Mouse (Mus musculus) hindbrain, embryonic 15.5 days (tissue): ENCODE data around the gene Msi2. TPM values are rescaled to one million over a fixed set of nuclear protein-coding genes. Genes with fewer than 3 reads are reported as not detected.
A peak's percentile ranks its signal among the peaks of the same experiment; 100 is the strongest.

Experiments
- ATAC-seq: fragments of 200-750 bp; cut with Nextera tagmentation; 2 replicates; pipeline ENCODE4 v1.8.0; 2017; ENCODE audit warnings: low read depth, moderate number of reproducible peaks, moderate TSS enrichment; ENCODE audit not compliant: low FRiP score
- H3K27ac ChIP-seq: fragments of 300-500 bp; sonication (generic); replicated peaks from 2 replicates; pipeline ENCODE4 v1.5.1; 2015; ENCODE audit warnings: mild to moderate bottlenecking, inconsistent platforms
- H3K27me3 ChIP-seq: fragments of 300-500 bp; sonication (generic); 2 replicates; pipeline ENCODE4 v1.6.1; 2015; ENCODE audit warnings: control low read depth, inconsistent platforms
- H3K36me3 ChIP-seq: fragments of 300-500 bp; sonication (generic); 2 replicates; pipeline ENCODE4 v1.6.1; 2015; ENCODE audit warnings: control low read depth, inconsistent platforms
- H3K4me1 ChIP-seq: fragments of 300-500 bp; sonication (generic); replicated peaks from 2 replicates; pipeline ENCODE4 v1.6.1; 2015; ENCODE audit warnings: control low read depth, inconsistent platforms
- H3K4me2 ChIP-seq: fragments of 300-500 bp; sonication (generic); 2 replicates; pipeline ENCODE4 v1.6.1; 2015; ENCODE audit warnings: moderate library complexity, mild to moderate bottlenecking, inconsistent platforms
- H3K4me3 ChIP-seq: fragments of 300-500 bp; sonication (generic); 2 replicates; pipeline ENCODE4 v1.5.1; 2015; ENCODE audit warnings: mild to moderate bottlenecking, inconsistent platforms
- H3K9ac ChIP-seq: fragments of 300-500 bp; sonication (generic); 2 replicates; pipeline ENCODE4 v1.6.1; 2015; ENCODE audit warnings: inconsistent platforms
- H3K9me3 ChIP-seq: fragments of 300-500 bp; sonication (generic); 2 replicates; pipeline ENCODE4 v1.6.1; 2016; ENCODE audit warnings: control low read depth, inconsistent platforms
- WGBS: fragments of 180-500 bp; shearing (Covaris S2); methylation state at CpG from one replicate; pipeline ENCODE4 v1.1.7; 2015; 5-methylcytosine and 5-hydroxymethylcytosine counted together
- polyA plus RNA-seq: library from polyadenylated mRNA; unstranded; fragments of >200 nt; fragmentation: Nextera tagmentation; extraction: Ambion mirVana; gene quantifications from 2 replicates; pipeline ENCODE4 v1.2.1, GENCODE M21; 2015

Gene Msi2
- polyA plus RNA-seq, 1 experiment from 2014 or later: 35.9 TPM

GRCm38 (mm10) chr11:88331722-88332121 lies 386.6 kb downstream of the Msi2 start:
- Histone ChIP-seq H3K4me2 (no peak overlapping the region), H3K9me3 (no peaks in the 10 kb centered on the region), H3K9ac (no peak overlapping the region), H3K27me3 (no peaks in the 10 kb centered on the region), H3K4me1 (peaks cover 35% of the 10 kb centered on the region), H3K36me3 (no peaks in the 10 kb centered on the region), H3K4me3 (no peak overlapping the region), H3K27ac (no peak overlapping the region)
- WGBS: 86% methylated on average over 8 of the region's 8 CpGs
- no peak for ATAC-seq

- ATAC-seq: peak; percentile 55; the same call in 1 of the 2 replicates
Observed at GRCm38 (mm10) chr11:88330799-88331198, 387.5 kb downstream of the Msi2 start.

DNA sequence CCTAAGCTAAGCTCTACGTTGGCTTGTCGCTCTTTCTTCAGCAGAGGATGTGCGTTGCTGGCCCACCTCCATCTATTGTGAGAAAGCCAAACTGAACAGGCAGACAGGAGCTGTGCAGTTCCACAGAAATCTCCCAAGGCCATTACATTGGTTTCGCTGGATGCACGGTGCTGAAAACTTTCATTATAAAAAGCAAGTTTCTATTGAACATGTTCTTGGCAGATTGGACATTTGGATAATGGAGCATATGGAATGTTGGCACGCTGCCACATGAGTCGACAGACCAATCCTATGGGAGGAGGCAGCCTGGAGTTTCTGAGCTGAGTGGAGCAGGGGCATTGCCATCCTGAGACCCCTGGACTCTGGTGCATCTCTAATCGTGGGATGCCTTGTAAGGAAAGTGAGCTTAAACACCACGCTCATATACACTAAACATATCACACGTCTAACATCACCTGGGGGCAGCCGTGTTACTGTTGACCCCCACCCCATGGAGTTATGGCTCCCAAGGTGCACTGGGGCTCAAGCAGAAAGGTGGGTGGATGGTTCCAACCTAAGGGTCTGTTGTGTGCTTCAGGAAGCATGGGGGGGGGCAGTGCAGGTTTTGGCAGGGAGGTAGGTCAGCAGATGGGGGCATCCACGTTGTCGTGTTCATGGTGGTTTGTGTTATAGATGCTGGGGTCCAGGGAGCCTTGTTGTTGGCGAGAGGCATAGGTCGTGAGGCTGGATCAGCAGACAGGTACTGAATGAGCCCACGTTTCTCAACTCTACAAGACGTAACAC lies 389.3 kb downstream of the Msi2 start:
- Histone ChIP-seq H3K4me2 (no peak overlapping the region), H3K4me3 (no peak overlapping the region), H3K9me3 (no peaks in the 10 kb centered on the region), H3K27ac (peak overlapping the region; percentile 9; the same call in 1 of the 2 replicates), H3K27me3 (no peaks in the 10 kb centered on the region), H3K36me3 (no peaks in the 10 kb centered on the region), H3K9ac (no peak overlapping the region), H3K4me1 (peaks cover 38% of the 10 kb centered on the region)
- 66% methylated on average over 17 of the region's 17 CpGs for WGBS
- ATAC-seq: no peak

More at GRCm38 (mm10) chr11:88330799-88331198, 387.5 kb downstream of the Msi2 start:
- Histone ChIP-seq H3K9ac (no peak overlapping the region), H3K27ac (peak overlapping the region; percentile 62), H3K4me2 (no peak overlapping the region), H3K4me1 (peaks cover 38% of the 10 kb centered on the region), H3K9me3 (no peaks in the 10 kb centered on the region), H3K27me3 (no peaks in the 10 kb centered on the region), H3K4me3 (no peak overlapping the region), H3K36me3 (no peaks in the 10 kb centered on the region)
- 29% methylated on average over 11 of the region's 11 CpGs for WGBS

GRCm38 (mm10) chr11:88327016-88327415 lies 391.3 kb downstream of the Msi2 start:
- Histone ChIP-seq H3K9ac (no peak overlapping the region), H3K36me3 (no peaks in the 10 kb centered on the region), H3K4me3 (no peak overlapping the region), H3K4me1 (peaks cover 34% of the 10 kb centered on the region), H3K27ac (no peak overlapping the region; the same call in 1 of the 2 replicates), H3K4me2 (no peak overlapping the region), H3K9me3 (no peaks in the 10 kb centered on the region), H3K27me3 (no peaks in the 10 kb centered on the region)
- peak; percentile 75 for ATAC-seq
- WGBS: 4% methylated on average over 4 of the region's 4 CpGs

- WGBS: 73% methylated on average over 5 of the region's 5 CpGs
- no peaks in the 10 kb centered on the region for H3K27me3 ChIP-seq
- H3K27ac ChIP-seq: no peak overlapping the region
- no peak for ATAC-seq
- no peak overlapping the region for H3K4me3 ChIP-seq
- peaks cover 21% of the 10 kb centered on the region for H3K4me1 ChIP-seq
- H3K36me3 ChIP-seq: no peaks in the 10 kb centered on the region
- H3K9ac ChIP-seq: no peak overlapping the region
- H3K4me2 ChIP-seq: no peak overlapping the region
- H3K9me3 ChIP-seq: no peaks in the 10 kb centered on the region
Observed at GRCm38 (mm10) chr11:88318850-88319249, 399.5 kb downstream of the Msi2 start.

DNA sequence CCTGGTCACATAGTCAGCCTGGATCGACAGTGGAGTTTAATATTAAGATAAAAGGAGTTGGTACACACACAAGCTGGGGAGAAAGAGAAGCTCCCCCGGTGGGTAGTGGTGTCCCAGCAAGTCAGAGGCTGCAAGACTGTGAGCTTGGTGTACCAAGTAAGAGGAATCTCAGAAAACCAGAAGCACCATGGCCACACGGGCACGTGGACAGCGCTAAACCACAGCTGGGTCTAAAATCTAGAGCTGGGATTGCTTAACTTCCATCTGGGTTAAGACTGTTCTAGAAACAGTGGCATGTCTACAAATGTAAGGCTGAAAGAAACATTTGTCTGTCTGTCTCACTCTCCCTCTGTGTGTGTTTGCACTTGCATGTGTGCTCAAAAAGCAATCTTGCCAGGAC lies 402.9 kb downstream of the Msi2 start:
- Histone ChIP-seq H3K4me1 (peaks cover 36% of the 10 kb centered on the region), H3K4me2 (no peak overlapping the region), H3K27ac (0 out of 2 replicates have a peak overlapping the region, but pooled peaks have one; percentile 14), H3K36me3 (no peaks in the 10 kb centered on the region), H3K4me3 (no peak overlapping the region), H3K9me3 (no peaks in the 10 kb centered on the region), H3K27me3 (no peaks in the 10 kb centered on the region), H3K9ac (no peak overlapping the region)
- 91% methylated on average over 5 of the region's 5 CpGs for WGBS
- no peak for ATAC-seq

- peak overlapping the region; percentile 14; the same call in 1 of the 2 replicates for H3K27ac ChIP-seq
- H3K4me2 ChIP-seq: no peak overlapping the region
- ATAC-seq: no peak
- no peak overlapping the region for H3K4me3 ChIP-seq
- peaks cover 44% of the 10 kb centered on the region for H3K4me1 ChIP-seq
- WGBS: 33% methylated on average over 6 of the region's 6 CpGs
- H3K9ac ChIP-seq: no peak overlapping the region
- no peaks in the 10 kb centered on the region for H3K9me3 ChIP-seq
- H3K27me3 ChIP-seq: no peaks in the 10 kb centered on the region
- no peaks in the 10 kb centered on the region for H3K36me3 ChIP-seq
Observed at GRCm38 (mm10) chr11:88314471-88314870, 403.8 kb downstream of the Msi2 start.

DNA sequence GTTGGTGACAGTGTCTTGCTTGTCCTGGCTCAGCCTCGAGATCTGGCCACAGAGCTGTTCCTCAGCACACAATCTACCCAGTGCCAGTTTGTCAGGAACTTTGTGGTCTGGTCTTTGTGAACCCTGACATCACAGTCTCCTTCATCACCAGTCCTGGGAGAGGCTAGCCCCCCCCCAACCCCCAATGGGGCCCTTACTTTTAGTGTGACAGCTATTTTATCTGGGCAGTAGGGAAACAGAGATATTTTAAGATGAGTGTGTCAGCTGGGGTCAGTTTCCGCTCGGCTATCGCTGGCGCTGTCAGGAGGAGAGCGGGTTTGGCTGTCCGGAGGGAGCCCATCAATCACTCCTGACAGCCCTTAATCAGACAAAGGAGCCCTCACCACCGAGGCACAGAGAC lies 404.8 kb downstream of the Msi2 start:
- no peak overlapping the region for H3K9ac ChIP-seq
- H3K27me3 ChIP-seq: no peaks in the 10 kb centered on the region
- peak overlapping the region; percentile 26; the same call in 1 of the 2 replicates for H3K27ac ChIP-seq
- H3K4me2 ChIP-seq: no peak overlapping the region
- H3K9me3 ChIP-seq: no peaks in the 10 kb centered on the region
- H3K36me3 ChIP-seq: no peaks in the 10 kb centered on the region
- no peak overlapping the region for H3K4me3 ChIP-seq
- H3K4me1 ChIP-seq: peaks cover 54% of the 10 kb centered on the region
- WGBS: 11% methylated on average over 8 of the region's 8 CpGs
- ATAC-seq: no peak

DNA sequence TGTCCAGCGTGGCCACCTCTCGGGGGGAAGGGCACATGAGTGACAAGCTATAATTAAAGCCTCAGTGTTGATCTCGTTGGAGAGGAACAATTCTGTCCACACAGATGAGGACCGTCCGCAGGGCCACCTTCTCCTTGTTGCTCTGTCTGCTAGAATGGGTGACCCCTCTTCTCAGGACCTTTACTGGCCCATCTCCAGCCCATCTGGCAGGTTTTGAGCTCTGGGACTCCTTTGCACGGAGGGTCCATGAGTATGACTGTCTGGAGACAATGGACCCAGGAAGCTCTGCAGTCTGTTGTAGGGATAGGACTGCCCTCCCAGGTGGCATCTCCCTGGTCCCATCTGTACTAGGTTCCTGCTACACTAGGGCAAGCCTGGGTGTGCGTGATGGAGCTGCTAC lies 406.7 kb downstream of the Msi2 start:
- no peaks in the 10 kb centered on the region for H3K9me3 ChIP-seq
- no peak overlapping the region for H3K4me3 ChIP-seq
- H3K36me3 ChIP-seq: no peaks in the 10 kb centered on the region
- no peak for ATAC-seq
- no peak overlapping the region for H3K4me2 ChIP-seq
- WGBS: 46% methylated on average over 7 of the region's 7 CpGs
- H3K27me3 ChIP-seq: no peaks in the 10 kb centered on the region
- H3K9ac ChIP-seq: no peak overlapping the region
- H3K4me1 ChIP-seq: peaks cover 48% of the 10 kb centered on the region
- H3K27ac ChIP-seq: no peak overlapping the region; the same call in 1 of the 2 replicates

GRCm38 (mm10) chr11:88310773-88311172 lies 407.5 kb downstream of the Msi2 start:
- Histone ChIP-seq H3K4me3 (no peak overlapping the region), H3K9me3 (no peaks in the 10 kb centered on the region), H3K4me2 (no peak overlapping the region), H3K27ac (no peak overlapping the region), H3K36me3 (no peaks in the 10 kb centered on the region), H3K4me1 (peaks cover 48% of the 10 kb centered on the region), H3K9ac (no peak overlapping the region), H3K27me3 (no peaks in the 10 kb centered on the region)
- ATAC-seq: no peak
- 65% methylated on average over 6 of the region's 6 CpGs for WGBS

- Histone ChIP-seq H3K27ac (peak overlapping the region; percentile 45), H3K9ac (no peak overlapping the region), H3K9me3 (no peaks in the 10 kb centered on the region), H3K36me3 (no peaks in the 10 kb centered on the region), H3K4me1 (peaks cover 44% of the 10 kb centered on the region), H3K4me3 (no peak overlapping the region), H3K27me3 (no peaks in the 10 kb centered on the region), H3K4me2 (no peak overlapping the region)
- peak; percentile 39; the same call in 1 of the 2 replicates for ATAC-seq
- WGBS: 18% methylated on average over 10 of the region's 10 CpGs
Observed at GRCm38 (mm10) chr11:88309059-88309700, 409.1 kb downstream of the Msi2 start.
